Mouse (Mus musculus): ENCODE measurements around the gene Senp3. TPM values are rescaled to one million over a fixed set of nuclear protein-coding genes. Genes with fewer than 3 reads are reported as not detected.

Senp3 gene
- polyA plus RNA-seq, 1 experiment from 2014 or later: 99.2 TPM

GRCm38 (mm10) chr11:69672211-69672706, 9.6 kb downstream of the Senp3 start, which contains the start of gene Eif4a1:
Gene Eif4a1, minus strand, starts transcription at chr11:69672423.
- H3K27ac ChIP-seq: peak within 1 kb of the TSS; percentile 92
- ATAC-seq (ENCODE audit: low FRiP score) (peak; percentile 97), DNase-seq (ENCODE audit: low spot score) (peak; percentile 100)
- WGBS: under 1% methylated on average over 36 of the region's 36 CpGs
- peak within 1 kb of the TSS; percentile 99 for H3K4me2 ChIP-seq (replicated peaks)
- H3K9me3 ChIP-seq (ENCODE audit: control insufficient read depth, low read length): no peaks in the 10 kb centered on the region
- H3K4me3 ChIP-seq (replicated peaks; ENCODE audit: low read length): peak within 1 kb of the TSS; percentile 85
- H3K4me1 ChIP-seq (replicated peaks; ENCODE audit: control insufficient read depth, insufficient read depth, low read length): peaks cover 16% of the 10 kb centered on the region
- peak within 1 kb of the TSS; percentile 90 for H3K9ac ChIP-seq
- H3K36me3 ChIP-seq (replicated peaks; ENCODE audit: control insufficient read depth, insufficient read depth): peaks cover 81% of the 10 kb centered on the region
- H3K27me3 ChIP-seq (ENCODE audit: control insufficient read depth, insufficient read depth, low read length): no peaks in the 10 kb centered on the region

- Histone ChIP-seq H3K9ac (peak overlapping the region; percentile 90), H3K4me2 (replicated peaks) (peak overlapping the region; percentile 99), H3K36me3 (replicated peaks; ENCODE audit: control insufficient read depth, insufficient read depth) (peaks cover 79% of the 10 kb centered on the region), H3K9me3 (ENCODE audit: control insufficient read depth, low read length) (no peaks in the 10 kb centered on the region), H3K27ac (peak overlapping the region; percentile 92), H3K4me1 (replicated peaks; ENCODE audit: control insufficient read depth, insufficient read depth, low read length) (peaks cover 16% of the 10 kb centered on the region), H3K4me3 (replicated peaks; ENCODE audit: low read length) (peak overlapping the region; percentile 85), H3K27me3 (ENCODE audit: control insufficient read depth, insufficient read depth, low read length) (no peaks in the 10 kb centered on the region)
- ATAC-seq (ENCODE audit: low FRiP score): peak; percentile 3
- no peak for DNase-seq (ENCODE audit: low spot score)
- 1% methylated on average over 43 of the region's 43 CpGs for WGBS
Observed at GRCm38 (mm10) chr11:69671726-69672124, 10.2 kb downstream of the Senp3 start.

GRCm38 (mm10) chr11:69670786-69671725, 10.8 kb downstream of the Senp3 start:
- peaks cover 16% of the 10 kb centered on the region for H3K4me1 ChIP-seq (replicated peaks; ENCODE audit: control insufficient read depth, insufficient read depth, low read length)
- H3K36me3 ChIP-seq (replicated peaks; ENCODE audit: control insufficient read depth, insufficient read depth): peaks cover 79% of the 10 kb centered on the region
- DNase-seq (ENCODE audit: low spot score): peak; percentile 94
- peak overlapping the region; percentile 92 for H3K27ac ChIP-seq
- peak overlapping the region; percentile 90 for H3K9ac ChIP-seq
- H3K27me3 ChIP-seq (ENCODE audit: control insufficient read depth, insufficient read depth, low read length): no peaks in the 10 kb centered on the region
- H3K9me3 ChIP-seq (ENCODE audit: control insufficient read depth, low read length): no peaks in the 10 kb centered on the region
- peak overlapping the region; percentile 85 for H3K4me3 ChIP-seq (replicated peaks; ENCODE audit: low read length)
- ATAC-seq (ENCODE audit: low FRiP score): peak; percentile 80
- peak overlapping the region; percentile 99 for H3K4me2 ChIP-seq (replicated peaks)
- 1% methylated on average over 61 of the region's 61 CpGs for WGBS

GRCm38 (mm10) chr11:69666665-69667005, 15.2 kb downstream of the Senp3 start:
- H3K4me2 ChIP-seq (replicated peaks): no peak overlapping the region
- peaks cover 73% of the 10 kb centered on the region for H3K36me3 ChIP-seq (replicated peaks; ENCODE audit: control insufficient read depth, insufficient read depth)
- no peak overlapping the region for H3K4me3 ChIP-seq (replicated peaks; ENCODE audit: low read length)
- H3K27ac ChIP-seq: no peak overlapping the region
- H3K9me3 ChIP-seq (ENCODE audit: control insufficient read depth, low read length): no peaks in the 10 kb centered on the region
- no peak for DNase-seq (ENCODE audit: low spot score)
- WGBS: 91% methylated on average over 3 of the region's 3 CpGs
- H3K9ac ChIP-seq: no peak overlapping the region
- ATAC-seq (ENCODE audit: low FRiP score): no peak
- peaks cover 19% of the 10 kb centered on the region for H3K4me1 ChIP-seq (replicated peaks; ENCODE audit: control insufficient read depth, insufficient read depth, low read length)
- H3K27me3 ChIP-seq (ENCODE audit: control insufficient read depth, insufficient read depth, low read length): no peaks in the 10 kb centered on the region

DNA sequence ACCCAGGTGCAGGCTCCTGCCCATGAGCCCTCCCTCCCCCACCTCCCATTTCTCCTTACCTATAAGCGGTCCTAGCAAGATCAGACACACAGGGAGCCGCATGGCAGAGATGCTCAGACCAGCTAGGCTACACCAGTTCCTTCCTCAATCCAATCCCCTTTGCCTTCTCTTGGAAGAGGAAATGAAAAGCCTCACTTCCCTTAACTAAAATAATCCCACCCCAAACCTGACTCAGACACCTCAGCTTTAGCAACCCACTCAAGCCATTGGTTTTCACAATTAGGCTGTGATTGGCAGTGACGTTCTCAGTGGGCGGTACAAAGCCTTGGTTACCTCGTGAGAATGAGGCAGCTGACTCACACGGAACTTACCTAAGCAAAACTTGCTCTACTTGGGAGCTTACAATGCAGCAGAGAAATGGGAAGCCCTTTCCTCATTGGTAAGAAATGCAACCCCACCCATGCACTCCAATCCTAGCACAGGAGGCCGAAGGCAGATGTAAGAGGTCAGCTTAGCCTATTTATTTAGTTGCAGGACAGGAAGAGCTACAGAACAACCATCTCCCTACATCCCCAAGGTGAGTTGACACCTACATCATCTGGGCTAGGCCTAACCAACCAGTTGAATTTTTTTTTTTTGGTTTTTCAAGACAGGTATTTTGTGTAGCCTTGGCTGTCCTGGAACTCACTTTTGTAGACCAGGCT, 15.8 kb downstream of the Senp3 start, which contains the start of gene Cd68:
TSS of gene Cd68 (minus strand) at position 193 of the 704 bp plus-strand sequence.
- Histone ChIP-seq H3K27me3 (ENCODE audit: control insufficient read depth, insufficient read depth, low read length) (no peaks in the 10 kb centered on the region), H3K36me3 (replicated peaks; ENCODE audit: control insufficient read depth, insufficient read depth) (peaks cover 73% of the 10 kb centered on the region), H3K9ac (no peak within 1 kb of the TSS), H3K27ac (no peak within 1 kb of the TSS), H3K4me2 (replicated peaks) (no peak within 1 kb of the TSS), H3K4me3 (replicated peaks; ENCODE audit: low read length) (no peak within 1 kb of the TSS), H3K9me3 (ENCODE audit: control insufficient read depth, low read length) (no peaks in the 10 kb centered on the region), H3K4me1 (replicated peaks; ENCODE audit: control insufficient read depth, insufficient read depth, low read length) (peaks cover 24% of the 10 kb centered on the region)
- ATAC-seq (ENCODE audit: low FRiP score) (no peak), DNase-seq (ENCODE audit: low spot score) (no peak)
- WGBS: 44% methylated on average over 7 of the region's 7 CpGs

GRCm38 (mm10) chr11:69665457-69665960, 16.4 kb downstream of the Senp3 start:
- peaks cover 69% of the 10 kb centered on the region for H3K36me3 ChIP-seq (replicated peaks; ENCODE audit: control insufficient read depth, insufficient read depth)
- DNase-seq (ENCODE audit: low spot score) (no peak), ATAC-seq (ENCODE audit: low FRiP score) (no peak)
- H3K9ac ChIP-seq: no peak overlapping the region
- no peaks in the 10 kb centered on the region for H3K27me3 ChIP-seq (ENCODE audit: control insufficient read depth, insufficient read depth, low read length)
- 77% methylated on average over 9 of the region's 9 CpGs for whole genome bisulfite sequencing
- no peaks in the 10 kb centered on the region for H3K9me3 ChIP-seq (ENCODE audit: control insufficient read depth, low read length)
- no peak overlapping the region for H3K4me2 ChIP-seq (replicated peaks)
- H3K4me3 ChIP-seq (replicated peaks; ENCODE audit: low read length): no peak overlapping the region
- H3K27ac ChIP-seq: no peak overlapping the region
- H3K4me1 ChIP-seq (replicated peaks; ENCODE audit: control insufficient read depth, insufficient read depth, low read length): peaks cover 24% of the 10 kb centered on the region

- WGBS: 98% methylated on average over 7 of the region's 7 CpGs
- DNase-seq (ENCODE audit: low spot score) (no peak), ATAC-seq (ENCODE audit: low FRiP score) (no peak)
- Histone ChIP-seq H3K4me2 (replicated peaks) (no peak overlapping the region), H3K4me3 (replicated peaks; ENCODE audit: low read length) (no peak overlapping the region), H3K9ac (no peak overlapping the region), H3K27me3 (ENCODE audit: control insufficient read depth, insufficient read depth, low read length) (no peaks in the 10 kb centered on the region), H3K4me1 (replicated peaks; ENCODE audit: control insufficient read depth, insufficient read depth, low read length) (peaks cover 17% of the 10 kb centered on the region), H3K9me3 (ENCODE audit: control insufficient read depth, low read length) (no peaks in the 10 kb centered on the region), H3K36me3 (replicated peaks; ENCODE audit: control insufficient read depth, insufficient read depth) (peaks cover 67% of the 10 kb centered on the region), H3K27ac (no peak overlapping the region)
Observed at GRCm38 (mm10) chr11:69664841-69665240, 17.0 kb downstream of the Senp3 start.

DNA sequence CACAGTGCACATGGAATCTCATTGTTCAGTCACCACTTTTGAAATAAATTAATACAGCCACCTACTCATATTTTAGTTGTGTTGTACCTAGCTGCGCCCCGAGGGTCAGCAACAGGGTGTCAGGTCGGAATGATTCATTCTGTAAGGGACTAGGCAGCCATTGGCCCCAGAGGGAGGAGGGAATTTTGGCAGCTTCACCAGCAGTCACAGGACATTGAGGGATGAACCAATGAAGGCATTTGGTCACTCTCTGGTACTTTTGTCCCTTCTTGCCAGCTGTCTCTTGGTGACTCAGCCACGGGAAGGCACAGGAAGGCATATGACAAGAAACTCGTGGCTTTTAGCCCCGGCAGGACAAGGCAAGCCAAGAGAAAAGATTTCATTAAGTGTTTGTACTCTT, 18.1 kb downstream of the Senp3 start:
- no peaks in the 10 kb centered on the region for H3K9me3 ChIP-seq (ENCODE audit: control insufficient read depth, low read length)
- no peak overlapping the region for H3K9ac ChIP-seq
- H3K27ac ChIP-seq: peak overlapping the region; percentile 93
- no peaks in the 10 kb centered on the region for H3K27me3 ChIP-seq (ENCODE audit: control insufficient read depth, insufficient read depth, low read length)
- peaks cover 65% of the 10 kb centered on the region for H3K36me3 ChIP-seq (replicated peaks; ENCODE audit: control insufficient read depth, insufficient read depth)
- 91% methylated on average over 6 of the region's 6 CpGs for WGBS
- DNase-seq (ENCODE audit: low spot score) (no peak), ATAC-seq (ENCODE audit: low FRiP score) (no peak)
- H3K4me3 ChIP-seq (replicated peaks; ENCODE audit: low read length): no peak overlapping the region
- peaks cover 14% of the 10 kb centered on the region for H3K4me1 ChIP-seq (replicated peaks; ENCODE audit: control insufficient read depth, insufficient read depth, low read length)
- H3K4me2 ChIP-seq (replicated peaks): no peak overlapping the region
